Mouse (Mus musculus) bone marrow macrophage, adult 2 months (primary cell): ENCODE data around the gene Gas6. TPM values are rescaled to one million over a fixed set of nuclear protein-coding genes. Genes with fewer than 3 reads are reported as not detected.

Source experiments
- H3K27ac ChIP-seq: 2 replicates; pipeline ENCODE4 v1.5.1; 2012; ENCODE audit warnings: low read depth, low read length; ENCODE audit not compliant: insufficient read depth
- H3K4me1 ChIP-seq: 2 replicates; pipeline ENCODE4 v1.6.1; 2012; ENCODE audit warnings: low read length; ENCODE audit not compliant: control insufficient read depth, insufficient read depth
- H3K4me3 ChIP-seq: 2 replicates; pipeline ENCODE4 v1.5.1; 2012; ENCODE audit warnings: mild to moderate bottlenecking, low read length, moderate library complexity; ENCODE audit not compliant: insufficient read depth
- CTCF ChIP-seq: IDR thresholded peaks from 2 replicates; pipeline ENCODE4 v1.5.1; 2012; ENCODE audit warnings: low read depth, mild to moderate bottlenecking, low read length, moderate library complexity
- POLR2A ChIP-seq: IDR thresholded peaks from 2 replicates; pipeline ENCODE4 v1.6.1; 2012; ENCODE audit warnings: mild to moderate bottlenecking, low read depth, low read length, borderline replicate concordance
- polyA plus RNA-seq: library from polyadenylated mRNA; stranded (reverse); fragments of >200 nt; gene quantifications from 2 replicates; pipeline ENCODE4 v1.2.4, GENCODE M21; 2012; ENCODE audit not compliant: missing spikeins, insufficient read depth, insufficient read length

The Gas6 gene
- polyA plus RNA-seq, 1 experiment, result 319 TPM

GRCm38 (mm10) chr8:13529011-13529840 lies 34.9 kb upstream of the Gas6 start:
- Histone ChIP-seq H3K4me3 (no peak overlapping the region), H3K4me1 (peaks cover 24% of the 10 kb centered on the region), H3K27ac (no peak overlapping the region)
- no peak for TF ChIP-seq POLR2A
- TF ChIP-seq CTCF, result no peak

- Histone ChIP-seq H3K4me3 (no peak overlapping the region), H3K4me1 (no peaks in the 10 kb centered on the region), H3K27ac (no peak overlapping the region)
- TF ChIP-seq CTCF (no peak), POLR2A (no peak)
Observed at GRCm38 (mm10) chr8:13521392-13521791, 27.1 kb upstream of the Gas6 start.

GRCm38 (mm10) chr8:13520349-13520748 lies 26.1 kb upstream of the Gas6 start:
- Histone ChIP-seq H3K4me3 (no peak overlapping the region), H3K4me1 (no peaks in the 10 kb centered on the region), H3K27ac (no peak overlapping the region)
- TF ChIP-seq POLR2A, result no peak
- no peak for TF ChIP-seq CTCF

GRCm38 (mm10) chr8:13519503-13519902 lies 25.2 kb upstream of the Gas6 start:
- Histone ChIP-seq H3K4me1 (no peaks in the 10 kb centered on the region), H3K4me3 (no peak overlapping the region), H3K27ac (no peak overlapping the region)
- no peak for TF ChIP-seq CTCF
- no peak for TF ChIP-seq POLR2A

- TF ChIP-seq CTCF (no peak), POLR2A (no peak)
- peaks cover 5% of the 10 kb centered on the region for H3K4me1 ChIP-seq
- H3K4me3 ChIP-seq, result no peak overlapping the region
- no peak overlapping the region for H3K27ac ChIP-seq
Observed at GRCm38 (mm10) chr8:13517284-13517781, 23.0 kb upstream of the Gas6 start.

GRCm38 (mm10) chr8:13516728-13517127 lies 22.4 kb upstream of the Gas6 start:
- Histone ChIP-seq H3K27ac (no peak overlapping the region), H3K4me3 (no peak overlapping the region), H3K4me1 (peaks cover 9% of the 10 kb centered on the region)
- TF ChIP-seq POLR2A (no peak), CTCF (no peak)

- no peak overlapping the region for H3K4me3 ChIP-seq
- H3K4me1 ChIP-seq, result peaks cover 14% of the 10 kb centered on the region
- TF ChIP-seq POLR2A, result no peak
- TF ChIP-seq CTCF, result no peak
- no peak overlapping the region for H3K27ac ChIP-seq
Observed at GRCm38 (mm10) chr8:13516011-13516442, 21.7 kb upstream of the Gas6 start.

- no peak overlapping the region for H3K27ac ChIP-seq
- peaks cover 21% of the 10 kb centered on the region for H3K4me1 ChIP-seq
- TF ChIP-seq CTCF, result no peak
- no peak overlapping the region for H3K4me3 ChIP-seq
Observed at GRCm38 (mm10) chr8:13513556-13514370, 19.5 kb upstream of the Gas6 start.

- Histone ChIP-seq H3K4me1 (peaks cover 28% of the 10 kb centered on the region), H3K4me3 (no peak overlapping the region), H3K27ac (no peak overlapping the region)
- TF ChIP-seq POLR2A, result no peak
- TF ChIP-seq CTCF, result no peak
Observed at GRCm38 (mm10) chr8:13512677-13513076, 18.4 kb upstream of the Gas6 start.

GRCm38 (mm10) chr8:13512016-13512415 lies 17.7 kb upstream of the Gas6 start:
- Histone ChIP-seq H3K27ac (no peak overlapping the region), H3K4me1 (peaks cover 34% of the 10 kb centered on the region), H3K4me3 (no peak overlapping the region)
- TF ChIP-seq CTCF (no peak), POLR2A (no peak)
